Mouse (Mus musculus): ENCODE data around the gene 2310034G01Rik. TPM values are rescaled to one million over a fixed set of nuclear protein-coding genes. Genes with fewer than 3 reads are reported as not detected.

The 2310034G01Rik gene
- polyA plus RNA-seq, 1 experiment: not detected

GRCm38 (mm10) chr19:46300294-46301045, 49.6 kb downstream of the 2310034G01Rik start:
- H3K4me3 ChIP-seq (ENCODE audit: insufficient read depth, low read depth, low read length): no peak overlapping the region
- WGBS: 45% methylated on average over 8 of the region's 8 CpGs
- H3K27ac ChIP-seq (ENCODE audit: insufficient read depth, low read depth, low read length): no peak overlapping the region
- TF ChIP-seq CTCF (IDR thresholded peaks at IDR 0.05; ENCODE audit: insufficient read depth, low read depth, low read length) (no peak), POLR2A (IDR thresholded peaks at IDR 0.05; ENCODE audit: insufficient read depth, low read depth, low read length) (no peak)
- H3K4me1 ChIP-seq (ENCODE audit: control insufficient read depth, insufficient read depth, low read length): peaks cover 13% of the 10 kb centered on the region

Other genes starting within 250 kb of the 2310034G01Rik start
- gene Elovl3, start 218.4 kb downstream of the 2310034G01Rik start, polyA plus RNA-seq (2012; ENCODE audit: insufficient read depth, insufficient read length, low replicate concordance, missing spikeins): not detected in 2 replicates
- not detected in 2 replicates for gene Pitx3, start 202.0 kb downstream of the 2310034G01Rik start, polyA plus RNA-seq (2012; ENCODE audit: insufficient read depth, insufficient read length, low replicate concordance, missing spikeins)
- gene Gbf1, start 197.8 kb downstream of the 2310034G01Rik start, polyA plus RNA-seq (2012; ENCODE audit: insufficient read depth, insufficient read length, low replicate concordance, missing spikeins): 348 TPM in 1 of 2 replicates, not detected in the other
- not detected in 2 replicates for gene Nfkb2, start 46.0 kb downstream of the 2310034G01Rik start, polyA plus RNA-seq (2012; ENCODE audit: insufficient read depth, insufficient read length, low replicate concordance, missing spikeins)
- gene Psd, start 23.1 kb downstream of the 2310034G01Rik start, polyA plus RNA-seq (2012; ENCODE audit: insufficient read depth, insufficient read length, low replicate concordance, missing spikeins): not detected in 2 replicates
- gene Fbxl15, start 22.1 kb downstream of the 2310034G01Rik start, polyA plus RNA-seq (2012; ENCODE audit: insufficient read depth, insufficient read length, low replicate concordance, missing spikeins): not detected in 2 replicates
- not detected in 2 replicates for gene Cuedc2, start 11.6 kb downstream of the 2310034G01Rik start, polyA plus RNA-seq (2012; ENCODE audit: insufficient read depth, insufficient read length, low replicate concordance, missing spikeins)
- gene Mfsd13a, start 9.2 kb downstream of the 2310034G01Rik start, polyA plus RNA-seq (2012; ENCODE audit: insufficient read depth, insufficient read length, low replicate concordance, missing spikeins): not detected in 2 replicates
- 623 TPM in 1 of 2 replicates, not detected in the other for gene Actr1a, start 45.4 kb upstream of the 2310034G01Rik start, polyA plus RNA-seq (2012; ENCODE audit: insufficient read depth, insufficient read length, low replicate concordance, missing spikeins)
- gene Sufu, start 46.6 kb upstream of the 2310034G01Rik start, polyA plus RNA-seq (2012; ENCODE audit: insufficient read depth, insufficient read length, low replicate concordance, missing spikeins): not detected in 2 replicates
- not detected in 2 replicates for gene Trim8, start 151.4 kb upstream of the 2310034G01Rik start, polyA plus RNA-seq (2012; ENCODE audit: insufficient read depth, insufficient read length, low replicate concordance, missing spikeins)
- not detected in 2 replicates for gene Arl3, start 222.9 kb upstream of the 2310034G01Rik start, polyA plus RNA-seq (2012; ENCODE audit: insufficient read depth, insufficient read length, low replicate concordance, missing spikeins)
- not detected in 2 replicates for gene Sfxn2, start 223.1 kb upstream of the 2310034G01Rik start, polyA plus RNA-seq (2012; ENCODE audit: insufficient read depth, insufficient read length, low replicate concordance, missing spikeins)
- gene Wbp1l, start 248.8 kb upstream of the 2310034G01Rik start, polyA plus RNA-seq (2012; ENCODE audit: insufficient read depth, insufficient read length, low replicate concordance, missing spikeins): 293 TPM in 1 of 2 replicates, not detected in the other